Mouse (Mus musculus): ENCODE data around the gene Ncbp2.
"Not testable (repeated sequence)": the region's sequence is repeated elsewhere in the genome, so short reads cannot be mapped to it uniquely, and the experiment has no call there.

Gene Ncbp2

DNA sequence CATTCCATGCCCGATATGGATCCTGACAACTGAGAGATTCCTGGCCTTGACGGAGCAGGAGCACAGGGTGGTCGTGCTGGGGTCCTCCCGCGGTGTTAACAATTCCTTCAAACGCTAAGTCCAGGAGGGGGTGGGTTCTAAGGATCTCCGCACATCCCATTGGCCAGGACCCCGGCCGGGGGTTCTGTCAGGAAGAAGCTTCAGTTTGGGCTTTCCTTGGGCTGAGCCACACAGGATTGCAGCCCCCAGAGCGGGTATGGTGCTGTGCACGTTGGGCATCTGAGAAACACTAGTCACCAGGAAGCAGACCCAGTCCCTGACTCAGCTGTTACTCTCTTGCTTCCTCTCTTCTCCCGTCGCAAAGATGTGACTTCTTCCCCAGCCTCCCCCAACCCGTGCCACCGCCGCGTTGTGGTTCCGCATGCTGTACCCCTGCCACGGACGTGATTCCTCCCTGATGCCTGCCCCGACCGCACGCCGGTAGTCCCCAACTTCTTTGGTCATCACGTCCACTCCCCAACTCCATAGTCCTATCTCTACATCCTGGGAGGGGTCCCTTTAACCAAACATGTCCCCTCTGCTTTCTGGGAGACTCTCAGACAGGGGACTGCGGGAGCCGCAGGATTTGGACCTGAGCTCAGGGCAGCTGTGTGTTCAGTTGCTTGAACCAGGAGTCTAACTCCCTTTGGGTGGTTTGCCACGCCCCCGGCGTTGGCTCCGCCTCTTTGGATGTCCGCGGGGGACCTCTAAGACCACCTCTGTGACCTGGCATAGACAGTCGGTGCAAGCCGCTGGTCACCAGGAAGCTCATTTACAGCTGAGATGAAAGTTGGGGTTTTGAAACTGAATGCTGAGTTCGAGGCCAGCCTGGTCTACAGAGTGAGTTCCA lies 13.0 kb upstream of the Ncbp2 start:
- peak in 1 of 2 experiments; percentile 62 for DNase-seq (ENCODE audit: low spot score in 2 of 2)

GRCm38 (mm10) chr16:31936568-31936967 lies 11.7 kb upstream of the Ncbp2 start:
- no peak for DNase-seq (ENCODE audit: low spot score in 2 of 2)

DNA sequence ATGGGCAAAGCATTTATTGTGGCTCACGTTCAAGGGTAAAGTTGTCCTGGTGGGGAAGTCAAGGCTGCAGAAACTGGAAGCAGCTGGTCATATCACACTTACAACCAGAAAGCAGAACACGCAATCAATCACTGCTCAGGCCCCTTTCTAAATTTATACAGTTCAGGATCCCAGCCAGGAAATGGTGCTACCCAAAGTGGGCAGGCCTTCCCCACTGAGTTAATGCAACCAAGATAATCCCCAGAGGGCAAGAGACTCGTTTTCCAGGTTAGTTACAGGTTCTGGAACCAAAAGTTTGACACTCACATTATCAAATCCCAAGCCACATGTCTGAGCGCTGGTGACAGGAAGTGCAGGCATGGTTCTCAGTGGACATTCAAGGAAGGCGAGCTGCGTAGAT lies 9.5 kb upstream of the Ncbp2 start:
- no peak for DNase-seq (ENCODE audit: low spot score in 2 of 2)

- no peak for DNase-seq (ENCODE audit: low spot score in 2 of 2)
These were observed 7.7 kb upstream of the Ncbp2 start for GRCm38 (mm10) chr16:31940586-31940985.

DNA sequence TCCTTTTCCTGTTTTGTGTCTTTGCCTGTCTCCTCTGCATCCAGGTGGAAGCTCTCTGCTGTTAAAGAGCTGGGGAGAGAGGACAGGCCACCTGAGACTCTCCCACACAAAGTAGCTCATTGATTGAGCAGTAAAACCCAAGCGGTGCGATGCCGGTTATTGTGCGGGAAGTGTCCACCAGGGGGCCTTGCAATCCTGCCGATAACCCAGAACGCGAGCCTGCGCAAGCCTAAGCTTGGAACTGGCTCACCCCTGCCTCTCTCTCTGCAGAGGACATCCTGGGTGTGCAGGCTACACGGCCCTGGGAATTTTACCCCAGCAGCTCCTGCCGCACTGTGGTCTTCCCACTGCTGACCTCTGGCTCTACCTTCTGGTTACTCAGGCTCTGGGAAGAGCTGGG lies 4.3 kb upstream of the Ncbp2 start:
- peak; percentile 76 to 92 for DNase-seq (ENCODE audit: low spot score in 2 of 2)

GRCm38 (mm10) chr16:31944698-31945255 lies 3.5 kb upstream of the Ncbp2 start:
- DNase-seq (ENCODE audit: low spot score in 2 of 2), result peak in 1 of 2 experiments; percentile 57

GRCm38 (mm10) chr16:31945372-31945771 lies 2.9 kb upstream of the Ncbp2 start:
- DNase-seq (ENCODE audit: low spot score in 2 of 2), result peak in 1 of 2 experiments; percentile 56

DNA sequence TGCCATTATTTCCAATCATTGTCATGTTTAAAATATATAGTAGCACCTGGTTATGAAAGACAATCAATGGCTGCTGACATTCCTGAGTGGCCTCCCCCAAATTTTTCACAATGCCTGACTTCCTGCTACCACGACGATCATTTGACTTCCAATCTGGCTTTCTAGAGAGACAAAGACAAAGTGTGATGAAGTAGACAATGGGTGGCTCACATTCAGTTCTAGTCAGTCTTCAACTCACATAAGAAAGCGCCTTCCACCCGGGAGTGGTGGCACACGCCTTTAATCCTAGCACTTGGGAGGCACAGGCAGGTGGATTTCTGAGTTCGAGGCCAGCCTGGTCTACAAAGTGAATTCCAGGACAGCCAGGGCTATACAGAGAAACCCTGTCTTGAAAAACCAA lies 2.3 kb upstream of the Ncbp2 start:
- DNase-seq (ENCODE audit: low spot score in 2 of 2), result not testable (repeated sequence)

DNA sequence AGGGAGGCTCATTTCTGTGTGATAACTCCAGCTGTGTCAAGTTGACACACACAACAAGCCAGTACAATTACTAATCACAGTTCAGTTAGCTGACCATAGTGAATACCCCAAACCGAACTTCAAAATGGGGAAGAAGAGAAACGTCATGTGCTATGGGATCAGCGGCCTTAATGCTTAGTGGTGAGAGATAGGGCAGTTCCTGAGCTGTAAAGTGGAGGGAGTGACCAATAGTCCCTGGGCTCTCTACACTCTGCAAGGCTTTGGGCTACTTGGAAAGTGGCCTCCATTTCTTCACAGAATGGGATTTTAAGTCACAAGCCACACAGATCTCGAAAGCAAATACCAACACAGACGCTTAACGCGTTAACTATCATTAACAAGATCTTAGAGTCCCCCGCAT lies 980 bp upstream of the Ncbp2 start:
- DNase-seq (ENCODE audit: low spot score in 2 of 2), result no peak

- no peak for DNase-seq (ENCODE audit: low spot score in 2 of 2)
These were observed 404 bp upstream of the Ncbp2 start for GRCm38 (mm10) chr16:31947901-31948316.

- no peak for DNase-seq (ENCODE audit: low spot score in 2 of 2)
These were observed 14.9 kb downstream of the Ncbp2 start for GRCm38 (mm10) chr16:31963224-31963623.

GRCm38 (mm10) chr16:31975258-31975657 lies 26.9 kb downstream of the Ncbp2 start:
- DNase-seq (ENCODE audit: low spot score in 2 of 2), result no peak

GRCm38 (mm10) chr16:31979501-31979900 lies 31.2 kb downstream of the Ncbp2 start:
- no peak for DNase-seq (ENCODE audit: low spot score in 2 of 2)

DNA sequence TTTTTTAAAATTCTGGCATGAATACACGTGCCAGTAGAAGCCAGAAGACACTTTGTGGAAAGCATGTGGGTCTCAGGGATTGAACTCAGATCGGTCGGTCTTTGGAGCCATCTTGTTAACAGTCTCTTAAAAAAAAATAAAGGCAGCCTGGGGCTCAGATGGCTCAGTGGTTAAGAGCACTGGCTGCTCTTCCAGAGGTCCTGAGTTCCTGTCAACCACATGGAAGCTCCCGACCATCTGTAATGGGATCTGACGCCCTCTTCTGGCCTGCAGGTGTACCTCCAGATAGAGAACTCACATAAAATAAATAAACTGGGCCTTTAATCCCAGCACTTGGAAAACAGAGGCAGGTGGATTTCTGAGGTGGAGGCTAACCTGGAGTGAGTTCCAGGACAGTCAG lies 32.6 kb downstream of the Ncbp2 start:
- no peak for DNase-seq (ENCODE audit: low spot score in 2 of 2)

- DNase-seq (ENCODE audit: low spot score in 2 of 2), result no peak
These were observed 43.7 kb downstream of the Ncbp2 start for GRCm38 (mm10) chr16:31992039-31992438.

- DNase-seq (ENCODE audit: low spot score in 2 of 2), result no peak
These were observed 44.9 kb downstream of the Ncbp2 start for GRCm38 (mm10) chr16:31993195-31993594.

DNA sequence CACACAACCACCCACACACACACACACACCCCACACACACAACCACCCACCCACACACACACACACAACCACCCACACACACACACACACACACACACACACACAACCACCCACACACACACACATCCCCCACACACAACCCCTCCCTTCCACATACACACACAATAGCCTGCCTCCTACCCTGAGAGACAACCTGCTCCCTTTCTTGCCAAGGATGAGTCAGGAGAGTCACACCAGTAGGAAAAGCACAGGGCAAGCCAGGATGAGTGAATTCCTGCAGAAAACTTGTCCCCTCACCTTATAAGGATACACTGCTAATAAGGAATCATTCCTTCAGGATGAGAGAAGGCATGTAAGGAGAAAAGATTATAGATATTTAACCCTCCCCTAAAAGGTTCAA lies 45.6 kb downstream of the Ncbp2 start:
- no peak for DNase-seq (ENCODE audit: low spot score in 2 of 2)

DNA sequence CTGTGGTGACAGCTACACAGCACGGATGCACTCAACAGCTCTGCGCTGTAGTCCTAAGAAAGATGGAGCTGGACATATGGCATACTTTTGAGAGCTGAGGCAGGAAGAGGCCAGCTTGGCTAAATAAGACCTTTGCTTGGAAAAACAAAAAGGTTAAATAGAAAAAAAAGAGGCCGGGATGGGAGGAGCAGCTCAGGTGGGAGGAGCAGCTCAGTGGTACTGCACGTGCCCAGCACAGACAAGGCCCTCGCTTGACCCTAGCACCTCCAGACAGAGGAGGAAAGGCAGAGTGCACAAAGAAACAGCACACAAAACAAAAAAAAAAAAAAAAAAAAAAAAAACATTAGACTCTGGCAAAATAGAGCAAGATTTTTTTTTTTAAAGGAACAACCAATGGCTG lies 48.1 kb downstream of the Ncbp2 start:
- no peak for DNase-seq (ENCODE audit: low spot score in 2 of 2)

DNA sequence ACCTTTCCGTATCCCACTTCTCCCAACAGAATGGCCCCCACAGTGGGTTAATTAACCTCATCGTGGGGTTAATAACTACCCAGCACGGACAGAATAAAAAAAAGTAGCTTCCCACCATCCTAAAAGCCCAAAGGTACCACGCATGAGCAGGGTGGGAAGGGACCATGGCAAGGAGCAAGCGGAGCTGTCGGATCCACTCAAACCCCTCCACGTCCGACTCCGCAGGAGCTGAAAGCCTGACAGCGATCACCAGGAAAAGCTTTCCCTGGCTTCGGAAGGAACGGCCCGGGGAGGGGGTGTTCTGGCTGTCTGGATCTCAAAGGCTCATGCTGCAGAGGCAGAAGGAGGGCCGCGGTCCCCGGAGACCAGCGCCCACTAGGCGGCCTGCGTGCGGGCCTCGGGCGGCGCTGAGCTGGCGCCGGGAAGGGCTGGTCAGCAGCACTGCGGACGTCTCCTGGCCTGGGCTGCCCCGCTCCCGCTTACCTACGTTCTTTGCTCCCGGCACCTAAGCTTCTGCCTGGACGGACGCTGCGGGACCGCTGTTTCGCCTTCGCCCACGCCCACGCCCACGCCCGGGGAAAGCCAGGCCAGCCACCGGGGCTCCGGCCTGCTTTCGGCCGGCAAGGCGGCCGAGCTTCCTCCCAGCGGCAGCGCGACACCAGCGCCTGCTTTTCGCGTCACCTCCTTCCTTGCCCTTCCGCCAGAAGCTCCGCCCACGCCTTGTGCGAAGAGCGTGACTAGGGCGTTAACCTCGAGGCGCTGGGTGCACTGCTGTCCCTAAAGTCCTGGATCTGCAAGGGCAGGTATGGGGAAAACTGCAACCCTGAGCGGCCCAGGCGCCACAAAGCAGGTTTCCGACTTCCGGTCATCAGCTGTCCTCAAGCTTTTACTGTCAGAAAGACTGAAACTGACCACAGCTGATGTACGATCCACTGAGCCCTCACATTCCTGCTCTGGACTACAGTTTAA lies 54.5 kb downstream of the Ncbp2 start, which contains the start of gene Senp5:
Gene Senp5 (minus strand): TSS at position 779 of the 969 bp plus-strand sequence.
- DNase-seq (ENCODE audit: low spot score in 2 of 2), result peak; percentile 90 to 94

DNA sequence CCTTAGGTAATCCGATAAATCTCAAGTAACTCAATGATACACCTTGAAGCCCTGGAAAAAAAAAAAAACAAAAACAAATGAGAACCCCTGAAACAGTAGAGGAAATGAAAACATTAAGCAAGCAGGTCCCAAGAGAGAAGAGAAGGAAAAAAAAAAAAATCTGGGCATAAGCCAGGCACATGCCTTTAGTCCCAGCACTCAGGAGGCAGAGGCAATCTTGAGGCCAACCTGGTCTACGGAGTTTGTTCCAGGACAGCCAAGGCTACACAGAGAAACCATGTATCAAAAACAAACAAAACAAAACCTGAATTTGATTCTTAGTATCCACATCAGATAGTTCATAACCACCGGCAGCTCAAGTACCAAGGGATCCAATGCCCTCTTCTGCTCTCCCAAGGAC lies 56.4 kb downstream of the Ncbp2 start:
- no peak for DNase-seq (ENCODE audit: low spot score in 2 of 2)

DNA sequence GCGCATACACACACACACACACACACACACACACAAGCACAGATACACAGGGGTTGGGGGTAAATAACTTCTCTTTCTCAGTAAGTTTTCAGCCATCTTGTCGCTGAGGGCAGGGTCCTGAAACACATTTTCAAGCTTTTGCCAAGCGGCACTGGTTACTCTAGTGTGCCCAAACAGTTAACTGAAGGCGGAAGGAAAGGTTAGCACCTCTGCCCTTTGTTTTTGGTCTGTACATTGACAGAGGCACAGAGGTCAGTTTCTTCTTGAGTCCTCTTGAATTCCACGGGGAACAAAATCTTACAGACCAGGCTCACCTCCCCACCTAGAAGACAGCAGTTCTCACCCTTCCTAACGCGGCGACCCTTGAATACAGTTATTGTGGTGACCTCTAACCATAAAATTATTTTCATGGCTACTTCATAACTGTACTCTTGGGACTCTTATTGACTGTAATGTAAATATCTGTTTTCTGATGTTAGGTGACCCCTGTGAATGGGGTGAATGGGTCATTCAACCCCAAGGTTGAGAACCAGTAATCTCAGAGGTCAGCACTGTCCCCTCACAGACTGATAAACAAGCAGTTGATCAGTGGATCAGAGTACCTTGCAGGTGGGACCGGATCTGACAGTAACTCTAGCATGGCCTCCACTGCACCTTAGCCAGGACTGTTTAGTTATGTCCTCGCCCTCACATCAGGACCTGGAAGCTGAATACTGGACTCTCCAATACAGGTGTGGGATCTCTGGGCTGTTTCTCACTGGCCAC lies 60.4 kb downstream of the Ncbp2 start:
- DNase-seq (ENCODE audit: low spot score in 2 of 2), result no peak
